Mouse (Mus musculus) lung, postnatal 0 days (tissue): ENCODE data around the gene Avl9.

Experiments used
- CTCF ChIP-seq: IDR thresholded peaks from 2 replicates; pipeline ENCODE4 v1.5.1; 2016; ENCODE audit warnings: antibody characterized with exemption, mild to moderate bottlenecking
- EP300 ChIP-seq: IDR thresholded peaks from 2 replicates; pipeline ENCODE4 v1.6.1; 2016; ENCODE audit warnings: antibody characterized with exemption, mild to moderate bottlenecking, control low read depth

- TF ChIP-seq EP300 (no peak), CTCF (no peak)
Measured at GRCm38 (mm10) chr6:56759324-56759723, 44.6 kb downstream of the Avl9 start.
